Mouse (Mus musculus) spleen, adult 2 months (tissue): ENCODE data around the gene Igfbp5.

ENCODE experiments used
- CTCF ChIP-seq: fragments of 200-500 bp; IDR thresholded peaks from 2 replicates; pipeline ENCODE4 v1.5.1; 2011; ENCODE audit warnings: mild to moderate bottlenecking, inconsistent platforms; ENCODE audit not compliant: insufficient read depth, insufficient read length, insufficient replicate concordance; ENCODE audit errors: extremely low read depth
- POLR2A ChIP-seq: fragments of 200-500 bp; IDR thresholded peaks from 2 replicates; pipeline ENCODE4 v1.6.1; 2011; ENCODE audit warnings: low read depth, low read length, inconsistent platforms

DNA sequence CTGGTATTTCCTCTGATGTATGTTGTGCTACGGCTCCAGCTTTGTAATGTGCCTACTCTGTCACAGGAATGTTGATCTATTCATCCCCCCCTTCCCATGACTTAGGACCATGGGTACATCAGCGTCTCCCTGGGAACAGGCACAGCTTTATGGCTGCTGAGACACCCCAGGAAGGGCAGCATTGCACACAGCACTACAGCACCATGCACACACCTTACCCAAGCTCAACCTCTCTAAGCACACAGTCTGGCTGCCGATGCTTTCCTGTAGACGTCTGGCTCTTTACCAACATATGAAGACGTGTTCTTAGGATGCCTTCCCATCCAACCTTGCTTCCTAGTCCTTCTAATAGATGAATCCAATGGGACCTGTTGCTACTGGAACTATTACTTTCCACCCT lies 8.3 kb downstream of the Igfbp5 start:
- TF ChIP-seq POLR2A (no peak), CTCF (no peak)
